27 mouse cellular contexts compared by ENCODE assay signal in the genomic region with DNA sequence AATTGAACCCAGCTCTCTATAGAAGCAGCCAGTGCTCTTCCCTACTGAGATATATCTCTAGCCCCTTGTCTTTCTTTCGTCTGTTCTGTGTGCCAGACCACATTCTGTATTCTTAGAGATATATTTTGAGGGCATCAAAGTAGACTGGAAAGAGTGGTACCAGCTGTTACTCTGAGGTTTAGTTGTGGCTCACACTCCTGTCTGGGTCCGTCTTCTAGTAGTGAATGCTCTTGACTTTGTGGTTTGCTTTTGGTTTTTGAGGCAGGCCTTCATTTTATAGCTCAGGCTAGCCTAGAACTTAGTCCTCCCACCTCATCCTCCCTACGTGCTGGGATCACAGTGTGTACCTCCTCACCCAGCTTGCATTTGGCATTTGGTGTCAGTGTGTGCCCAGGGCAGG. TPM values are rescaled to one million over a fixed set of nuclear protein-coding genes. Genes with fewer than 3 reads are reported as not detected.
DNase-seq lines count a peak whose midpoint lies in the region; ATAC-seq and TF ChIP-seq lines count a peak whose summit lies in the region.
"Had no signal": no experiment of that assay in that cellular context is flagged by ENCODE, and none has a peak within 500 bp of the region (broad histone marks: within the 10 kb centered on the region; RNA-seq: fewer than 3 reads in every experiment).

No protein-coding gene starts in this region.

- peaks cover 10% of the 10 kb centered on the region for H3K4me1 ChIP-seq in heart, embryonic 11.5 days (ENCODE audit: control insufficient read depth, insufficient read depth, low read length)
- peaks cover 80% of the 10 kb centered on the region for H3K4me1 ChIP-seq in megakaryocyte, embryonic 14.5 days
- peaks cover 20% of the 10 kb centered on the region for H3K4me1 ChIP-seq in limb, embryonic 14.5 days (ENCODE audit: control insufficient read depth, insufficient read depth, low read length)
- peaks cover 38% of the 10 kb centered on the region for H3K4me1 ChIP-seq in stomach, embryonic 16.5 days (ENCODE audit: control insufficient read depth, insufficient read depth, low read length)

- no peaks in the 10 kb centered on the region for H3K27me3 ChIP-seq in heart, embryonic 11.5 days (ENCODE audit: control insufficient read depth, insufficient read depth, low read length)
- H3K27me3 ChIP-seq in megakaryocyte, embryonic 14.5 days (replicated peaks) = no peaks in the 10 kb centered on the region
- H3K27me3 ChIP-seq in limb, embryonic 14.5 days (ENCODE audit: control insufficient read depth, insufficient read depth, low read length) = no peaks in the 10 kb centered on the region
- H3K27me3 ChIP-seq in stomach, embryonic 16.5 days (ENCODE audit: control insufficient read depth, insufficient read depth, low read length) = no peaks in the 10 kb centered on the region
- H3K27me3 ChIP-seq: forebrain, embryonic 12.5 days; heart, embryonic 12.5 days; hindbrain, embryonic 13.5 days; lung, embryonic 15.5 days; midbrain, embryonic 13.5 days; Patski had no signal

- no peak overlapping the region for H3K4me3 ChIP-seq in heart, embryonic 11.5 days (ENCODE audit: low read depth, low read length)
- peak overlapping the region; percentile 48 for H3K4me3 ChIP-seq in megakaryocyte, embryonic 14.5 days (replicated peaks)
- no peak overlapping the region for H3K4me3 ChIP-seq in limb, embryonic 14.5 days (replicated peaks; ENCODE audit: low read length)
- no peak overlapping the region for H3K4me3 ChIP-seq in stomach, embryonic 16.5 days (replicated peaks; ENCODE audit: low read length)
- H3K4me3 ChIP-seq: forebrain, embryonic 12.5 days; heart, embryonic 12.5 days; hindbrain, embryonic 13.5 days; lung, embryonic 15.5 days; midbrain, embryonic 13.5 days had no signal

- TF ChIP-seq POLR2A in limb, embryonic 14.5 days (IDR thresholded peaks at IDR 0.05; ENCODE audit: borderline replicate concordance, extremely low read depth, insufficient read depth, insufficient read length) = no peak

- intact Hi-C loops in gastrocnemius, postnatal 14 days (cut with DNase I; ENCODE audit: low total_unique reads) = no loop called here

- H3K4me2 ChIP-seq in heart, embryonic 11.5 days = no peak overlapping the region
- H3K4me2 ChIP-seq in limb, embryonic 14.5 days (replicated peaks; ENCODE audit: low read depth, low read length, severe bottlenecking) = no peak overlapping the region
- H3K4me2 ChIP-seq in stomach, embryonic 16.5 days (ENCODE audit: low read depth, low read length) = 0 out of 2 replicates have a peak overlapping the region, but pooled peaks have one; percentile 6
- H3K4me2 ChIP-seq: forebrain, embryonic 12.5 days; heart, embryonic 12.5 days; hindbrain, embryonic 13.5 days; liver, embryonic 11.5 days; lung, embryonic 15.5 days; midbrain, embryonic 13.5 days had no signal

- peak; percentile 36 for DNase-seq in heart, adult 11 months
- no peak for DNase-seq in limb, embryonic 14.5 days (ENCODE audit: low spot score)
- no peak for DNase-seq in gastrocnemius, postnatal 14 days
- no peak for DNase-seq in ovary, postnatal 14 days (ENCODE audit: low spot score)
- DNase-seq: adrenal gland, postnatal 10 days; cerebellum, adult 11 months; cerebellum, adult 9-11 months; gastrocnemius, postnatal 10 days; heart, postnatal 4 days; kidney, adult 8-10 months; kidney, postnatal 4 days; right cerebral cortex, adult 18-20 months; right cerebral cortex, postnatal 4 days; thymus, adult 18-20 months; thymus, postnatal 25 days had no signal

- H3K27ac ChIP-seq in heart, embryonic 11.5 days (ENCODE audit: low read depth, low read length) = no peak overlapping the region
- 0 out of 2 replicates have a peak overlapping the region, but pooled peaks have one; percentile 8 for H3K27ac ChIP-seq in limb, embryonic 14.5 days (replicated peaks; ENCODE audit: low read depth, low read length)
- peak overlapping the region; percentile 73 for H3K27ac ChIP-seq in stomach, embryonic 16.5 days (ENCODE audit: low read length)
- H3K27ac ChIP-seq: forebrain, embryonic 12.5 days; hindbrain, embryonic 13.5 days; lung, embryonic 15.5 days; midbrain, embryonic 13.5 days had no signal

- no peaks in the 10 kb centered on the region for H3K9me3 ChIP-seq in heart, embryonic 11.5 days (replicated peaks; ENCODE audit: control insufficient read depth, low read length)
- H3K9me3 ChIP-seq in megakaryocyte, embryonic 14.5 days = no peaks in the 10 kb centered on the region
- no peaks in the 10 kb centered on the region for H3K9me3 ChIP-seq in limb, embryonic 14.5 days (ENCODE audit: control insufficient read depth, low read length)
- H3K9me3 ChIP-seq in stomach, embryonic 16.5 days (replicated peaks; ENCODE audit: control insufficient read depth, low read length) = no peaks in the 10 kb centered on the region
- H3K9me3 ChIP-seq: forebrain, embryonic 12.5 days; heart, embryonic 12.5 days; hindbrain, embryonic 13.5 days; lung, embryonic 15.5 days; midbrain, embryonic 13.5 days had no signal

- H3K9ac ChIP-seq in heart, embryonic 11.5 days (ENCODE audit: low read depth, low read length) = no peak overlapping the region
- no peak overlapping the region for H3K9ac ChIP-seq in limb, embryonic 14.5 days (ENCODE audit: low read depth, low read length, severe bottlenecking)
- H3K9ac ChIP-seq in stomach, embryonic 16.5 days (ENCODE audit: low read length) = no peak overlapping the region
- H3K9ac ChIP-seq: forebrain, embryonic 12.5 days; heart, embryonic 12.5 days; hindbrain, embryonic 13.5 days; lung, embryonic 15.5 days; midbrain, embryonic 13.5 days had no signal

- WGBS in heart, embryonic 11.5 days (ENCODE audit: insufficient replicate concordance) = 82% methylated on average over 3 of the region's 3 CpGs
- WGBS in limb, embryonic 14.5 days = 82% methylated on average over 3 of the region's 3 CpGs
- WGBS in stomach, embryonic 16.5 days = 59% methylated on average over 3 of the region's 3 CpGs

- ATAC-seq in heart, embryonic 11.5 days (replicated peaks; ENCODE audit: insufficient number of reproducible peaks, low FRiP score, low TSS enrichment) = no peak
- ATAC-seq in megakaryocyte, adult 5-6 weeks (ENCODE audit: poor library complexity, severe bottlenecking) = no peak
- ATAC-seq in limb, embryonic 14.5 days (ENCODE audit: low FRiP score, low read depth) = no peak
- no peak for ATAC-seq in stomach, embryonic 16.5 days (ENCODE audit: insufficient read depth, low FRiP score)
- ATAC-seq: midbrain, embryonic 13.5 days; Patski had no signal

- H3K36me3 ChIP-seq in heart, embryonic 11.5 days (ENCODE audit: control insufficient read depth, insufficient read depth, low read length) = no peaks in the 10 kb centered on the region
- H3K36me3 ChIP-seq in megakaryocyte, embryonic 14.5 days (replicated peaks; ENCODE audit: low read length) = peaks cover 49% of the 10 kb centered on the region
- H3K36me3 ChIP-seq in limb, embryonic 14.5 days (ENCODE audit: control insufficient read depth, insufficient read depth, low read length) = no peaks in the 10 kb centered on the region
- no peaks in the 10 kb centered on the region for H3K36me3 ChIP-seq in stomach, embryonic 16.5 days (ENCODE audit: control insufficient read depth, insufficient read depth, low read length)
- H3K36me3 ChIP-seq: forebrain, embryonic 12.5 days; heart, embryonic 12.5 days; hindbrain, embryonic 13.5 days; lung, embryonic 15.5 days; midbrain, embryonic 13.5 days had no signal

RNA-seq across cellular contexts. Expression of a gene that starts 54.4 kb away (rescaled TPM):
- polyA plus RNA-seq in heart, embryonic 11.5 days (2014; fragmentation: Nextera tagmentation; extraction: Ambion mirVana) = 9.2 and 13.1 TPM in 2 replicates
- 2.6 and 12.6 TPM in 2 replicates for polyA plus RNA-seq in megakaryocyte, embryonic 14.5 days (2012; ENCODE audit: insufficient read depth, low replicate concordance)
- 24.9 and 28.3 TPM in 2 replicates for total RNA-seq in megakaryocyte, adult 5-6 weeks (2015)
- total RNA-seq in megakaryocyte, adult 5-6 weeks (2017) = 17.8 and 25.3 TPM in 2 replicates
- 22.8 and 23.4 TPM in 2 replicates for polyA plus RNA-seq in limb, embryonic 14.5 days (2012; rRNA removed)
- polyA plus RNA-seq in limb, embryonic 14.5 days (2014; fragmentation: Nextera tagmentation; extraction: Ambion mirVana) = 16.6 and 18.2 TPM in 2 replicates
- 38.8 and 39.4 TPM in 2 replicates for polyA plus RNA-seq in stomach, embryonic 16.5 days (2015; fragmentation: Nextera tagmentation; extraction: Ambion mirVana)
- 10 to 100 TPM; 15.8 to 20.3 TPM for total RNA-seq in gastrocnemius, postnatal 14 days (2021)
- total RNA-seq: MEL had no signal
